In genomic region chr4:99929613-99930517, GRCm38 (mm10) we compare ENCODE assay signal across 8 mouse cellular contexts. TPM values are rescaled to one million over a fixed set of nuclear protein-coding genes. Genes with fewer than 3 reads are reported as not detected.
DNase-seq lines count a peak whose midpoint lies in the region; ATAC-seq and TF ChIP-seq lines count a peak whose summit lies in the region.

Itgb3bp (minus strand) TSS chr4:99929813.

- ATAC-seq in heart, embryonic 14.5 days (ENCODE audit: insufficient number of reproducible peaks, insufficient read depth, low FRiP score, low read depth): peak; percentile 89
- ATAC-seq in liver, embryonic 14.5 days (ENCODE audit: insufficient read depth): peak; percentile 84
- ATAC-seq in neural tube, embryonic 12.5 days (ENCODE audit: low FRiP score, low read depth): peak; percentile 95
- peak; percentile 87 for ATAC-seq in stomach, postnatal 0 days (ENCODE audit: low FRiP score, low TSS enrichment)

- TF ChIP-seq EP300 in liver, embryonic 14.5 days (IDR thresholded peaks at IDR 0.05; ENCODE audit: low read depth): 0 out of 2 replicates have a peak, but pooled peaks have one; percentile 6
- no peak for TF ChIP-seq EP300 in stomach, postnatal 0 days (optimal IDR thresholded peaks at IDR 0.05)

- H3K27ac ChIP-seq in forebrain, embryonic 10.5 days: peak within 1 kb of the TSS; percentile 92
- peak within 1 kb of the TSS; percentile 99 for H3K27ac ChIP-seq in heart, embryonic 14.5 days (replicated peaks in 1 of 2; ENCODE audit: control insufficient read depth in 1 of 2, insufficient read depth in 1 of 2, low read depth in 2 of 2, low read length in 2 of 2)
- H3K27ac ChIP-seq in liver, embryonic 14.5 days: peak within 1 kb of the TSS; percentile 56
- H3K27ac ChIP-seq in neural tube, embryonic 12.5 days: 0 out of 2 replicates have a peak within 1 kb of the TSS, but pooled peaks have one; percentile 50
- peak within 1 kb of the TSS; percentile 88 for H3K27ac ChIP-seq in stomach, postnatal 0 days (replicated peaks)

- H3K9me3 ChIP-seq in forebrain, embryonic 10.5 days: no peaks in the 10 kb centered on the region
- no peaks in the 10 kb centered on the region for H3K9me3 ChIP-seq in heart, embryonic 14.5 days (ENCODE audit: control insufficient read depth, low read length)
- no peaks in the 10 kb centered on the region for H3K9me3 ChIP-seq in liver, embryonic 14.5 days (ENCODE audit: control insufficient read depth, low read length)
- no peaks in the 10 kb centered on the region for H3K9me3 ChIP-seq in neural tube, embryonic 12.5 days
- no peaks in the 10 kb centered on the region for H3K9me3 ChIP-seq in stomach, postnatal 0 days (ENCODE audit: control insufficient read depth, low read length)

- peaks cover 31% of the 10 kb centered on the region for H3K4me1 ChIP-seq in forebrain, embryonic 10.5 days
- H3K4me1 ChIP-seq in heart, embryonic 14.5 days (ENCODE audit: control insufficient read depth in 2 of 2, insufficient read depth in 2 of 2, low read length in 2 of 2): peaks cover 13 to 26% of the 10 kb centered on the region in 2 experiments
- H3K4me1 ChIP-seq in liver, embryonic 14.5 days (replicated peaks; ENCODE audit: control insufficient read depth in 2 of 2, insufficient read depth in 2 of 2, low read length in 1 of 2): peaks cover 0 to 22% of the 10 kb centered on the region in 2 experiments; a peak in 2 of 4 replicates
- H3K4me1 ChIP-seq in neural tube, embryonic 12.5 days: peaks cover 12% of the 10 kb centered on the region
- H3K4me1 ChIP-seq in stomach, postnatal 0 days (replicated peaks; ENCODE audit: control insufficient read depth, insufficient read depth): peaks cover 7% of the 10 kb centered on the region

- under 1% methylated on average over 57 of the region's 57 CpGs for WGBS in forebrain, embryonic 10.5 days
- WGBS in heart, embryonic 14.5 days: under 1% methylated on average over 50 of the region's 57 CpGs
- WGBS in liver, embryonic 14.5 days (ENCODE audit: insufficient replicate concordance): 2% methylated on average over 37 of the region's 57 CpGs
- WGBS in neural tube, embryonic 12.5 days: under 1% methylated on average over 53 of the region's 57 CpGs
- WGBS in stomach, postnatal 0 days: 2% methylated on average over 56 of the region's 57 CpGs

- no peaks in the 10 kb centered on the region for H3K27me3 ChIP-seq in forebrain, embryonic 10.5 days (ENCODE audit: poor library complexity, severe bottlenecking)
- H3K27me3 ChIP-seq in heart, embryonic 14.5 days (ENCODE audit: control insufficient read depth, insufficient read depth, low read length): no peaks in the 10 kb centered on the region
- H3K27me3 ChIP-seq in liver, embryonic 14.5 days (ENCODE audit: control insufficient read depth, insufficient read depth, low read length): no peaks in the 10 kb centered on the region
- no peaks in the 10 kb centered on the region for H3K27me3 ChIP-seq in neural tube, embryonic 12.5 days (replicated peaks)
- no peaks in the 10 kb centered on the region for H3K27me3 ChIP-seq in stomach, postnatal 0 days (ENCODE audit: control insufficient read depth, insufficient read depth, low read length)

- peak within 1 kb of the TSS; percentile 68 for H3K4me2 ChIP-seq in heart, embryonic 14.5 days (ENCODE audit: low read length)
- H3K4me2 ChIP-seq in liver, embryonic 14.5 days (ENCODE audit: low read depth): peak within 1 kb of the TSS; percentile 69
- H3K4me2 ChIP-seq in neural tube, embryonic 12.5 days (replicated peaks): peak within 1 kb of the TSS; percentile 96
- H3K4me2 ChIP-seq in stomach, postnatal 0 days (replicated peaks; ENCODE audit: low read depth): peak within 1 kb of the TSS; percentile 93

- 0 out of 2 replicates have a peak, but pooled peaks cover 2% of the 10 kb centered on the region for H3K36me3 ChIP-seq in forebrain, embryonic 10.5 days (replicated peaks)
- H3K36me3 ChIP-seq in heart, embryonic 14.5 days (ENCODE audit: control insufficient read depth, insufficient read depth, low read length): peaks cover 15% of the 10 kb centered on the region
- no peaks in the 10 kb centered on the region for H3K36me3 ChIP-seq in liver, embryonic 14.5 days (replicated peaks; ENCODE audit: control insufficient read depth, insufficient read depth, low read depth)
- H3K36me3 ChIP-seq in neural tube, embryonic 12.5 days: no peaks in the 10 kb centered on the region
- H3K36me3 ChIP-seq in stomach, postnatal 0 days (ENCODE audit: control insufficient read depth, insufficient read depth, low read length): no peaks in the 10 kb centered on the region

- DNase-seq in CD4-positive, CD25-positive, alpha-beta regulatory T cell, adult 2 months (ENCODE audit: low read depth, low spot score): peak; percentile 79
- DNase-seq in brain, embryonic 18.5 days (ENCODE audit: low read depth, low spot score): peak; percentile 28
- peak; percentile 78 for DNase-seq in forebrain, embryonic 10.5 days (ENCODE audit: extremely low spot score, low spot score)
- peak; percentile 89 for DNase-seq in kidney, postnatal 14 days
- peak in 2 of 3 experiments; percentile 24 to 52 for DNase-seq in liver, embryonic 14.5 days (ENCODE audit: low read depth in 3 of 3, low spot score in 3 of 3)
- peak; percentile 76 for DNase-seq in stomach, postnatal 0 days (ENCODE audit: low spot score)

- peak within 1 kb of the TSS; percentile 76 for H3K4me3 ChIP-seq in forebrain, embryonic 10.5 days
- H3K4me3 ChIP-seq in heart, embryonic 14.5 days (ENCODE audit: control insufficient read depth in 1 of 2, insufficient read depth in 1 of 2, low read depth in 1 of 2, low read length in 2 of 2): peak within 1 kb of the TSS; percentile 64 to 94
- peak within 1 kb of the TSS; percentile 62 to 67 for H3K4me3 ChIP-seq in liver, embryonic 14.5 days (ENCODE audit: insufficient read depth in 1 of 2, low read depth in 2 of 2, low read length in 2 of 2)
- peak within 1 kb of the TSS; percentile 57 for H3K4me3 ChIP-seq in neural tube, embryonic 12.5 days
- H3K4me3 ChIP-seq in stomach, postnatal 0 days (ENCODE audit: low read depth, low read length): peak within 1 kb of the TSS; percentile 66

- H3K9ac ChIP-seq in heart, embryonic 14.5 days (ENCODE audit: low read length): peak within 1 kb of the TSS; percentile 88
- peak within 1 kb of the TSS; percentile 59 for H3K9ac ChIP-seq in liver, embryonic 14.5 days (replicated peaks)
- peak within 1 kb of the TSS; percentile 68 for H3K9ac ChIP-seq in neural tube, embryonic 12.5 days
- H3K9ac ChIP-seq in stomach, postnatal 0 days (ENCODE audit: low read length): peak within 1 kb of the TSS; percentile 75

- no peak for TF ChIP-seq CTCF in liver, embryonic 14.5 days (IDR thresholded peaks at IDR 0.05; ENCODE audit: low read depth)
- peak; percentile 22; the same call in 1 of the 2 replicates for TF ChIP-seq CTCF in stomach, postnatal 0 days (IDR thresholded peaks at IDR 0.05; ENCODE audit: low read depth)

RNA-seq across cellular contexts. Expression of gene Itgb3bp, which starts in this region (rescaled TPM):
- polyA plus RNA-seq in forebrain, embryonic 10.5 days (2016; fragmentation: Nextera tagmentation; extraction: Ambion mirVana): 58.2 and 60.0 TPM in 2 replicates
- polyA plus RNA-seq in heart, embryonic 14.5 days (2014; fragmentation: Nextera tagmentation; extraction: Ambion mirVana): 35.5 and 36.0 TPM in 2 replicates
- polyA plus RNA-seq in liver, embryonic 14.5 days (2012; rRNA removed): 2.3 and 4.6 TPM in 2 replicates
- 24.8 and 26.1 TPM in 2 replicates for polyA plus RNA-seq in liver, embryonic 14.5 days (2014; fragmentation: Nextera tagmentation; extraction: Ambion mirVana)
- polyA plus RNA-seq in neural tube, embryonic 12.5 days (2016; fragmentation: Nextera tagmentation; extraction: Ambion mirVana): 33.5 and 33.6 TPM in 2 replicates
- polyA plus RNA-seq in stomach, postnatal 0 days (2015; fragmentation: Nextera tagmentation; extraction: Ambion mirVana): 19.2 and 19.6 TPM in 2 replicates

Comparison
In these comparisons a context has a peak if more than half of its experiments do, and no peak if none do; other contexts are left out.
1. Peak in every context shown above with its lines: DNase-seq, ATAC-seq, H3K4me3 ChIP-seq and H3K27ac ChIP-seq.
2. DNase-seq: peak in every context shown above with its lines; median percentile 89 in kidney, postnatal 14 days; 79 in CD4-positive, CD25-positive, alpha-beta regulatory T cell, adult 2 months; 78 in forebrain, embryonic 10.5 days; 76 in stomach, postnatal 0 days; 38 in liver, embryonic 14.5 days; 28 in brain, embryonic 18.5 days.